Mouse (Mus musculus) layer of hippocampus, postnatal 14 days (tissue): ENCODE results near the gene Gm12184. TPM values are rescaled to one million over a fixed set of nuclear protein-coding genes. Genes with fewer than 3 reads are reported as not detected.
"Not testable (repeated sequence)": the region's sequence is repeated elsewhere in the genome, so short reads cannot be mapped to it uniquely, and the experiment has no call there.

Experiments
- DNase-seq, 2 experiments: peaks; one replicate each; pipeline ENCODE4 v3.0.0; 2021 to 2022; ENCODE audit warnings: low spot score in 2 of 2, mixed read lengths in 1 of 2
- long read RNA-seq, 2 experiments: library from polyadenylated mRNA; stranded (forward); transcript quantifications; one replicate each; pipeline ENCODE4 v2.0.0; 2021
- total RNA-seq, 2 experiments: library from RNA; stranded (reverse); gene quantifications; 2 replicates each; pipeline ENCODE4 v1.2.3; 2021

The Gm12184 gene
- total RNA-seq = 1 to 10 TPM; 1.4 to 1.9 TPM
- long read RNA-seq, experiment 1 = 0 reads
- long read RNA-seq, experiment 2, partial matches to known transcripts = 0 of 2 reads
- long read RNA-seq, experiment 2, other reads (novel, unspliced or antisense) = 0 of 2 reads

- not testable (repeated sequence) for DNase-seq
Observed at GRCm38 (mm10) chr11:48825979-48826751, at the start of gene Gm12184, which contains the start of gene Trim7. Gene Gm12184 (minus strand): TSS chr11:48826655. Gene Trim7 (plus strand): TSS chr11:48826140.

GRCm38 (mm10) chr11:48875343-48875837 lies 48.9 kb upstream of the Gm12184 start:
- not testable (repeated sequence) for DNase-seq

GRCm38 (mm10) chr11:48874465-48874864 lies 48.0 kb upstream of the Gm12184 start:
- peak in 1 of 2 experiments; percentile 67 for DNase-seq

- no peak for DNase-seq
Observed at GRCm38 (mm10) chr11:48873591-48874290, 47.3 kb upstream of the Gm12184 start.

GRCm38 (mm10) chr11:48872695-48873300 lies 46.3 kb upstream of the Gm12184 start:
- DNase-seq = no peak

- DNase-seq = peak; percentile 40 to 49
Observed at GRCm38 (mm10) chr11:48871817-48872541, 45.5 kb upstream of the Gm12184 start.

GRCm38 (mm10) chr11:48871201-48871772 lies 44.8 kb upstream of the Gm12184 start, which contains the start of gene Irgm1:
Gene Irgm1 (minus strand): TSS chr11:48871683.
- peak; percentile 17 to 29 for DNase-seq

GRCm38 (mm10) chr11:48870781-48871180 lies 44.3 kb upstream of the Gm12184 start:
- DNase-seq = no peak

GRCm38 (mm10) chr11:48869380-48870110 lies 43.1 kb upstream of the Gm12184 start:
- DNase-seq = no peak

GRCm38 (mm10) chr11:48866481-48866880 lies 40.0 kb upstream of the Gm12184 start:
- no peak for DNase-seq

- no peak for DNase-seq
Observed at GRCm38 (mm10) chr11:48863808-48864207, 37.4 kb upstream of the Gm12184 start.

- DNase-seq = no peak
Observed at GRCm38 (mm10) chr11:48862784-48863319, 36.4 kb upstream of the Gm12184 start.

GRCm38 (mm10) chr11:48859014-48859413 lies 32.6 kb upstream of the Gm12184 start:
- peak in 1 of 2 experiments; percentile 73 for DNase-seq

- DNase-seq = peak; percentile 91 to 94
Observed at GRCm38 (mm10) chr11:48853474-48854180, 27.2 kb upstream of the Gm12184 start.

GRCm38 (mm10) chr11:48852624-48853473 lies 26.4 kb upstream of the Gm12184 start:
- peak in 1 of 2 experiments; percentile 12 for DNase-seq

GRCm38 (mm10) chr11:48852190-48852589 lies 25.7 kb upstream of the Gm12184 start:
- no peak for DNase-seq

GRCm38 (mm10) chr11:48851270-48851995 lies 25.0 kb upstream of the Gm12184 start:
- DNase-seq = no peak
